Mouse (Mus musculus): Measurements from ENCODE around the gene Plac1.

DNA sequence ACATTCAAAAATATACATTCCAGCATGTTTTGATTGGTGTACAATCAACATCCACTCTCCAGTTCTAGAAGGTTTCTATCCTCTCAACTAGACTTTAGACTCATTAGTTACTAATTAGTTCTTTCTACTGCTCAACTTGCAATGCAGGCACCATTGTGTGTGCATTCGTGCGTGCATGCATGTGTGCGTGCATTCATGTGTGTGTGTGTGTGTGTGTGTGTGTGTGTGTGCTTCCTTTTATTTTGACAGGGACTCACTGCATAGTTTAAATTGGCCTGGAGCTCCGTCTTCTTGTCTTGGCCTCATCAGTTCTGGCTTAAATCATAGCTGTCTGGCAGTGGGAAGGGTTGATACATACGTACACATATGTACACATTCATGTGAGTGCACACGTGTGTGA, 198.9 kb downstream of the Plac1 start:
- TF ChIP-seq CTCF (IDR thresholded peaks at IDR 0.05; ENCODE audit: low read depth, low read length) (no peak), POLR2A (IDR thresholded peaks at IDR 0.05; ENCODE audit: extremely low read depth, insufficient read depth, low read length) (no peak)

Measured in liver, adult 2 months (tissue).